Mouse (Mus musculus) kidney, adult 10 weeks (tissue): ENCODE data around the gene Fmnl2. TPM values are rescaled to one million over a fixed set of nuclear protein-coding genes. Genes with fewer than 3 reads are reported as not detected.

Experiments used
- polyA plus RNA-seq: library from polyadenylated mRNA; stranded (reverse); fragments of 350-450 nt; fragmentation: Illumina TruSeq; extraction: RNeasy Lipid Tissue Mini Kit (QIAGEN cat#74804); gene quantifications from one replicate; pipeline ENCODE4 v1.2.3, GENCODE M21; 2014; ENCODE audit warnings: low read depth, low replicate concordance

Fmnl2 gene
- 25.9 TPM for polyA plus RNA-seq

GRCm38 (mm10) chr2:52857611-52858528, at the start of gene Fmnl2:
Fmnl2 (plus strand) TSS chr2:52857860.

Other genes with a start within 250 kb of the Fmnl2 start
- gene Cacnb4, start 181.0 kb upstream of the Fmnl2 start, polyA plus RNA-seq, result 15.0 TPM
- 30.0 TPM for gene Stam2, start 115.6 kb upstream of the Fmnl2 start, polyA plus RNA-seq